Mouse (Mus musculus): ENCODE measurements around the gene Sh3bp5.

GRCm38 (mm10) chr14:31402693-31403092, 33.2 kb downstream of the Sh3bp5 start:
- TF ChIP-seq EP300 (IDR thresholded peaks at IDR 0.05; ENCODE audit: low read depth) (no peak), CTCF (IDR thresholded peaks at IDR 0.05; ENCODE audit: low read depth) (no peak)
